Mouse (Mus musculus) embryonic facial prominence, embryonic 11.5 days (tissue): ENCODE measurements around the gene Krt24. TPM values are rescaled to one million over a fixed set of nuclear protein-coding genes. Genes with fewer than 3 reads are reported as not detected.

Experiments used
- ATAC-seq: fragments of 200-750 bp; cut with Nextera tagmentation; replicated peaks from 2 replicates; pipeline ENCODE4 v1.8.0; 2017; ENCODE audit warnings: low read depth; ENCODE audit not compliant: insufficient number of reproducible peaks, low FRiP score, low TSS enrichment
- DNase-seq: peaks from one replicate; pipeline ENCODE4 v3.0.0-alpha.2; 2015; ENCODE audit warnings: low spot score
- H3K27ac ChIP-seq: fragments of 300-500 bp; sonication (generic); replicated peaks from 2 replicates; pipeline ENCODE4 v1.5.1; 2014; ENCODE audit warnings: mild to moderate bottlenecking, low read depth, low read length, control low read depth
- H3K27me3 ChIP-seq: fragments of 300-500 bp; sonication (generic); 2 replicates; pipeline ENCODE4 v1.6.1; 2014; ENCODE audit warnings: mild to moderate bottlenecking, low read length, moderate library complexity, mixed read lengths; ENCODE audit not compliant: control insufficient read depth, insufficient read depth
- H3K36me3 ChIP-seq: fragments of 300-500 bp; sonication (generic); replicated peaks from 2 replicates; pipeline ENCODE4 v1.6.1; 2014; ENCODE audit warnings: low read depth, mild to moderate bottlenecking, low read length, moderate library complexity, mixed read lengths; ENCODE audit not compliant: control insufficient read depth, insufficient read depth
- H3K4me1 ChIP-seq: fragments of 300-500 bp; sonication (generic); 2 replicates; pipeline ENCODE4 v1.6.1; 2014; ENCODE audit warnings: low read length, mixed read lengths; ENCODE audit not compliant: control insufficient read depth, insufficient read depth
- H3K4me2 ChIP-seq: fragments of 300-500 bp; sonication (generic); 2 replicates; pipeline ENCODE4 v1.6.1; 2014; ENCODE audit warnings: low read depth, mild to moderate bottlenecking, control low read depth, low read length, moderate library complexity
- H3K4me3 ChIP-seq: fragments of 300-500 bp; sonication (generic); 2 replicates; pipeline ENCODE4 v1.5.1; 2014; ENCODE audit warnings: low read depth, low read length, control low read depth
- H3K9ac ChIP-seq: fragments of 300-500 bp; sonication (generic); replicated peaks from 2 replicates; pipeline ENCODE4 v1.6.1; 2014; ENCODE audit warnings: mild to moderate bottlenecking, control low read depth, low read length
- H3K9me3 ChIP-seq: fragments of 300-500 bp; sonication (generic); replicated peaks from 2 replicates; pipeline ENCODE4 v1.6.1; 2016; ENCODE audit warnings: mild to moderate bottlenecking, low read length, inconsistent platforms, mixed read lengths; ENCODE audit not compliant: control insufficient read depth
- WGBS: fragments of 180-500 bp; shearing (Covaris S2); extraction: QIAGEN DNeasy Blood & Tissue Kit; methylation state at CpG from one replicate; pipeline ENCODE4 v1.1.7; 2014; 5-methylcytosine and 5-hydroxymethylcytosine counted together
- polyA plus RNA-seq: library from polyadenylated mRNA; unstranded; fragments of >200 nt; fragmentation: Nextera tagmentation; extraction: Ambion mirVana; gene quantifications from 2 replicates; pipeline ENCODE4 v1.2.1, GENCODE M21; 2014

The Krt24 gene
- polyA plus RNA-seq, 1 experiment from 2014 or later: 0.11 TPM

DNA sequence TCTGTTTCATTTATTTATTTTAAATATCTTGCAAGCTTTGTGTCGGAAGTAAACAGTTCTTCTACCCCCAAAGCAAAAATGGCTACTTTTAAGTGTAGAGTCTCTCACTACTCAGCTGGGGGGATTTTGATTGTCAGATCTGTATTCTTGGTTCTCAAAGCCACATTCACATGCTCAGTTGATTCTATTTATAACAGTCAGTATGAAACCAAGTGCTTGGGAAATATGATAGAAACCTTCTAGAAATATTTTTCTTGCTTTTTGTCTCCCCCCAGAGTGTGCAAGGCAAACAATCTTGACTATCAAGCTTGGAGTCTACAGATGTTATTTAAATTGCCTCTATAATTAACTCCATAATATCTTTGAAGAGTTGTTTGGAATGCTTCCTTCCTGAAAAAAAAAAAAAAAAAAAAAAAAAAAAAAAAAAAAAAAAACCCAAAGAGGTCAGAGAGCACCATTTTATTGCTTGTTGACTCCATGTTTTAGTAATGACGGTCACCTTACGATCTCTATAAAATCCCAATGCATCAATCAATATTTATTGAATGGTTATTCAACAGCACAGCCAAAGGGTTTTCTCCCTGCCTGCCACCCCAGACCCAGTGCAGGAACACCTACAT lies 41.8 kb downstream of the Krt24 start:
- no peak for DNase-seq
- Histone ChIP-seq H3K4me2 (peak overlapping the region; percentile 32), H3K27me3 (no peaks in the 10 kb centered on the region), H3K4me1 (no peaks in the 10 kb centered on the region; the same call in 1 of the 2 replicates), H3K9me3 (no peaks in the 10 kb centered on the region), H3K4me3 (peak overlapping the region; percentile 10; the same call in 1 of the 2 replicates), H3K27ac (no peak overlapping the region), H3K36me3 (no peaks in the 10 kb centered on the region), H3K9ac (peak overlapping the region; percentile 26)
- WGBS: 77% methylated on average over 3 of the region's 3 CpGs
- no peak for ATAC-seq

DNA sequence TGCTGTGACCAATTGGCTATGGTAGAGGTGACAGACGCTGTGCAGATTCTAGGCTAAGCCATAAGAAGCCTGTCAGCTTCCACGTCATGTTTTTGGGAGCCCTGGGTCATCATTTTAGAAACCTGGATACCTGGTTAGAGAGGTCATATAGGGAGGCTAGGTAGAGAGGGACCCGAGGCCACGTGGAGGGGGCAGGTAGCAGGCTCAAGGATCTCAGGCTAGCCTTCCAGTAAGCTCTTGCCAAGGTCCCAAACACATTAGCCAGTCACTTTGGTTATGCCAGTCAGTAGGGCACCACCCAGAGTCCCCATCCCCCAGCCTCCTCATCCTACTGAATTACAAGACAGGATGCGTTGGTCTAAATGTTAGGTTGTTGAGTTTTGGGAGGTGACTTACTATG lies 43.0 kb downstream of the Krt24 start:
- Histone ChIP-seq H3K4me2 (no peak overlapping the region), H3K36me3 (no peaks in the 10 kb centered on the region), H3K9me3 (no peaks in the 10 kb centered on the region), H3K27ac (no peak overlapping the region), H3K27me3 (no peaks in the 10 kb centered on the region), H3K9ac (no peak overlapping the region), H3K4me3 (no peak overlapping the region), H3K4me1 (no peaks in the 10 kb centered on the region; the same call in 1 of the 2 replicates)
- DNase-seq (no peak), ATAC-seq (no peak)
- 78% methylated on average over 5 of the region's 5 CpGs for WGBS

GRCm38 (mm10) chr11:99238468-99238867 lies 46.6 kb downstream of the Krt24 start:
- no peak overlapping the region for H3K27ac ChIP-seq
- H3K4me2 ChIP-seq: no peak overlapping the region
- 65% methylated on average over 14 of the region's 14 CpGs for WGBS
- no peaks in the 10 kb centered on the region for H3K27me3 ChIP-seq
- H3K4me3 ChIP-seq: no peak overlapping the region
- ATAC-seq: no peak
- H3K4me1 ChIP-seq: no peaks in the 10 kb centered on the region
- no peaks in the 10 kb centered on the region for H3K36me3 ChIP-seq
- peak; percentile 31 for DNase-seq
- H3K9ac ChIP-seq: no peak overlapping the region
- H3K9me3 ChIP-seq: no peaks in the 10 kb centered on the region

GRCm38 (mm10) chr11:99231049-99231816 lies 53.8 kb downstream of the Krt24 start:
- ATAC-seq (peak; percentile 40; the same call in 1 of the 2 replicates), DNase-seq (no peak)
- Histone ChIP-seq H3K4me1 (no peaks in the 10 kb centered on the region; the same call in 1 of the 2 replicates), H3K9me3 (no peaks in the 10 kb centered on the region), H3K9ac (peak overlapping the region; percentile 100), H3K27ac (peak overlapping the region; percentile 98), H3K4me2 (peak overlapping the region; percentile 68), H3K36me3 (no peaks in the 10 kb centered on the region), H3K27me3 (no peaks in the 10 kb centered on the region), H3K4me3 (peak overlapping the region; percentile 89)
- 26% methylated on average over 15 of the region's 15 CpGs for WGBS

GRCm38 (mm10) chr11:99230261-99231048 lies 54.6 kb downstream of the Krt24 start, which contains the start of gene Smarce1:
TSS of gene Smarce1 (minus strand) at chr11:99231017.
- Histone ChIP-seq H3K9me3 (no peaks in the 10 kb centered on the region), H3K36me3 (no peaks in the 10 kb centered on the region), H3K4me2 (peak within 1 kb of the TSS; percentile 68), H3K4me1 (no peaks in the 10 kb centered on the region; the same call in 1 of the 2 replicates), H3K27me3 (no peaks in the 10 kb centered on the region), H3K9ac (peak within 1 kb of the TSS; percentile 100), H3K27ac (peak within 1 kb of the TSS; percentile 98), H3K4me3 (peak within 1 kb of the TSS; percentile 89)
- WGBS: 0% methylated on average over 86 of the region's 87 CpGs
- peak; percentile 83 for ATAC-seq
- DNase-seq: peak; percentile 85

Other genes with a start within 250 kb of the Krt24 start
- gene Igfbp4, start 244.0 kb downstream of the Krt24 start, polyA plus RNA-seq: 477 and 548 TPM in 2 replicates
- 0.22 and 0.86 TPM in 2 replicates for gene Tns4, start 196.0 kb downstream of the Krt24 start, polyA plus RNA-seq
- gene Ccr7, start 130.2 kb downstream of the Krt24 start, polyA plus RNA-seq: 0.31 and 0.60 TPM in 2 replicates
- gene Smarce1, start 54.2 kb downstream of the Krt24 start, polyA plus RNA-seq: 223 and 226 TPM in 2 replicates
- gene Krt222, start 41.2 kb downstream of the Krt24 start, polyA plus RNA-seq: 0.18 and 0.49 TPM in 2 replicates
- gene Krt25, start 37.7 kb upstream of the Krt24 start, polyA plus RNA-seq: not detected in 2 replicates
- gene Krt26, start 52.7 kb upstream of the Krt24 start, polyA plus RNA-seq: 0.08 and 0.14 TPM in 2 replicates
- 0.13 TPM in 1 of 2 replicates, not detected in the other for gene Krt27, start 65.8 kb upstream of the Krt24 start, polyA plus RNA-seq
- gene Krt28, start 89.6 kb upstream of the Krt24 start, polyA plus RNA-seq: 0.34 TPM in 1 of 2 replicates, not detected in the other
- gene Krt10, start 104.1 kb upstream of the Krt24 start, polyA plus RNA-seq: 26.7 and 30.1 TPM in 2 replicates
- not detected in 2 replicates for gene Krt12, start 137.0 kb upstream of the Krt24 start, polyA plus RNA-seq
- gene Krt20, start 152.9 kb upstream of the Krt24 start, polyA plus RNA-seq: 0.17 and 0.53 TPM in 2 replicates
- gene Krt23, start 207.9 kb upstream of the Krt24 start, polyA plus RNA-seq: 0.61 TPM in 1 of 2 replicates, not detected in the other
- not detected in 2 replicates for gene Krt39, start 236.1 kb upstream of the Krt24 start, polyA plus RNA-seq